Mouse (Mus musculus) urinary bladder, postnatal 4 days (tissue): Measurements from ENCODE around the gene Gpr83.
"Not testable (repeated sequence)": the region's sequence is repeated elsewhere in the genome, so short reads cannot be mapped to it uniquely, and the experiment has no call there.

Source experiments
- DNase-seq, 2 experiments: peaks; one replicate each; pipeline ENCODE4 v3.0.0; 2021 to 2022; ENCODE audit warnings: low spot score in 2 of 2

The Gpr83 gene

GRCm38 (mm10) chr9:14868326-14868725, 8.3 kb downstream of the Gpr83 start:
- no peak for DNase-seq

- DNase-seq, result no peak
These were observed 10.4 kb downstream of the Gpr83 start for GRCm38 (mm10) chr9:14870377-14870776.

DNA sequence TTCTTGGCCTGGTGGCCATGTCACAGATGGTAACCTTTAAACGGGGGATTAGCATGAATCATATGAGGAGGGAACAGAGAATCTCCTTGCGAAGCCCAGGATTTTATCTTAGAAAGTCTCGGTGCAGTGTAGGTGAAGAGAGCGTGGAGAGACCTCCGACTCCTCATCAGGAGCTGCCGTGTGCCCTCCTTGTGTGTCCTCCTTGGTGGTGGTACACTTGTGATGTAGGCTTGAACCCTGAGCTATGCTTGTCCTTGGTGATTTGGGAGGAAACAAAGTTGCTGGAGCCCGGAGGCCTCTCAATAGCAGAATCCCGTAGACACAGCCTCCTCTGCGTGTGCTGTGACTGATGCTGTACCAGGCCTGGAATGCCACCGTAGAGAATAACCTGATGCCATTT, 10.8 kb downstream of the Gpr83 start:
- DNase-seq, result no peak

DNA sequence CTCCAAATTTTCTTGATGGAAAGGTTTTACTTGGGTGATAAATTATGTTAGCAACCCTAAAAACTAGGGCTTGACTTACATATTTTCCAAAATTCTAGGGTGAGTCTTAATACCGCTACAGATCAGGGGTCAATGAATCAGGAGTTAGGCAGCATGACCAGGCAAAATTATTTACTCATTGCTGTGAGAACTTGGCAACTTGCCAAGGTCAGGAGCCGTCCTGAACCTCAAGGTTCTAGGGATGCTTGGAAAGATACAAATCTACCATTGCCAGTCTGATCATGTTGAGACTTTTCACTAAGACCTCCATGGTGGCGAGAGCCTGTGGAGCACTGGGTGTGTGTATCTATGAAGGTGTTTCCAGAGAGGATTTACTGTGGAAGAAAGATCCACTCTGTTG, 11.5 kb downstream of the Gpr83 start:
- DNase-seq, result no peak

GRCm38 (mm10) chr9:14872181-14872930, 12.3 kb downstream of the Gpr83 start:
- no peak for DNase-seq

DNA sequence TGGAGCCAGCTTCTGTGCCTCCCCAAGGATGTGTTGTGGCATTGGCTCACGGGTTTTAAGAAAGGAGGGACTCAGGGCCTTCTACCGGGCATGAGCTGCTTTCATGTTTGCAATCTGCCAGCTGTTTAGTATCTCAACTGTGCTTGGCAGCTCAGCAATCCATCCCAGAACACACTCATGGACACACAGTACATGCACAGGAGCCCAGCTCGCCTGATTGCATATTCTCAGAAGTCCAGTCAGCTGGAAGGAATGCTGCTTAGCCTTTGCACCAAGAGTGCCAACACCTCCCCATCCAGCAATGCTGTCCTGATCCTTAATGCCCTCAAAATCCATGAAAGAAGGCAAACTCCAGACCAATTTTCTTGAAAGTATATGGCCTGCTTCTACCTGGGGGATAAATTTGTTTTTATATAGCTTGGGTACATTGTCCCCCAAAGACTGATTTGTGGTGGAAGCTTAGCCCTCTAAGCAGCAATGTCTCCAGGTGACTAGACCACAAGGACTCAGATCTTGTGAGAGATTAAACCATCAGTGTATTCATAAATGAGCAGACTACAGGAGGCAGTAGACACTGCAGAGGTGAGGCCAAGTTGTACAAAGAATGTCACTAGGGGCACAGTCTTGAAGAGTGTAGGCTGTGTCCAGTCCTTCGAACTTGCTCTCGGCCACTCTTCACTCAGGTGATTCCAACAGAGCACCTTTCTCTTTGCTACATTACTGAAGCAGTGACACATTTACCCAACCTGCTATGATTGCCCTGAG, 15.9 kb downstream of the Gpr83 start:
- DNase-seq, result no peak

DNA sequence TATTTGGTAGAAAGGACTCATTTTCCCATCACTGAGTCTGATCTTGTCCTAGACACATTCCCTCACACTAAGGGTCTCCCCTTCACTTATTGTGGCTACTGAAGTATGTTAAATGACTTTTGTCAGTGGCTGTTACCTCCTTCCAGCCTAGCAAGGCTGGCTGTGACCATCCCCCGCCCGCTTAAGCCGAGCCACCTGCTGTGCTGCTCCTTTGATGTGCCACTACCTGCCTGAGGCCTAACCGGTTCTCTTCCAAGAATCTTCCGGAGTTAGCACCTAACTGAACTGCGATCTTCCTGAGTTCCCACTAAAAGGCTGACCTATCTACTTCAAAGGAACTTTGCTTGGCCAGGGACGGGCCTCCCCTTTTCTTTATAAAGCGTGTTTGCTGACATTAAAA, 16.6 kb downstream of the Gpr83 start:
- DNase-seq, result not testable (repeated sequence)

GRCm38 (mm10) chr9:14884641-14885040, 24.6 kb downstream of the Gpr83 start:
- no peak for DNase-seq

DNA sequence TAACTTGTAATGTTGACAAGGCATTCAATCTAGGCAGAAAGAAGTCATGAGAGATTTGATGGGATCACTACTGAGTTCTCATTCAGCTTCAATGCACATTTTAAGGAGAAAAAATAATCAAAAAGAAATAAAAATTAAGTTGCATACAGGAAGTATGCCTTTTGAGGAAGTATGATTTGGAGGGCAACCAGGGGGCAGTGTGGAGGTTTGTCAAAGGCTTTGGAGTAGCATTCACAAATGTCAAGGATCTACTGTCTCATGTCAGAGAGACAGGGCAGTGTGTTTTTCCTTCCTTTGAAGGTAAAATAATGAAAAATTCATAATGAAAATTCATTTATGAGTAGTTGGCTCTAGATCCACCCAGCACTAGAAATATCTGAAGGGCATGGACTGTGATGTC, 25.1 kb downstream of the Gpr83 start:
- DNase-seq, result no peak

GRCm38 (mm10) chr9:14885954-14886353, 25.9 kb downstream of the Gpr83 start:
- no peak for DNase-seq

DNA sequence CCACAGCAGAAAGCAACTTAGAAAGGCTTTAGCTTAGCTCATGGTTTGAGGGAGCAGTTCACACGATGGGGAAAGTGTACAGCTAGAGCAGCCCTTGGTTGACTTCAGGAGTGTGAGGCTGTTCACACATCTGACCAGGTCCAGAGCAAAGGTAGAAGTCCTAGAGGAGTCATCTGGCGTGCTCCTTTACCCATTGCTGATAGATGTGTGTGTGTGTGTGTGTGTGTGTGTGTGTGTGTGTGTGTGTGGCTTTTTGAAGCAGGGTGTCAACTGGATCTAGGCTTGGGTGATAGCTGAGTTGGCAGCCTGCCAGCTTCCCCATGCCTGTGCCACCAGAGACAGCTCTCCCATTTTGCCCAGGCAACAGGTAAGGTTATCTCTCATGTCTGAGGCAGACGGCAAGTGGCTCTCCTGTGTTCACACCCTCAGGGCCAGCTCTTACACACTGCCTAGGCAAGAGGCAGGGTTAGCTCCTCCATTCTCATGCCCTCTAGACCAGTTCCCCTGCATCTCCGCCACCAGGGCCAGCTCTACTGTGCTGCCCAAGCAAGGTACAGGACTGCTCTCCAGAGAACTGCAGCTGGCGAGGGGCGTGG, 27.9 kb downstream of the Gpr83 start:
- no peak for DNase-seq

- no peak for DNase-seq
These were observed 28.7 kb downstream of the Gpr83 start for GRCm38 (mm10) chr9:14888671-14889070.

DNA sequence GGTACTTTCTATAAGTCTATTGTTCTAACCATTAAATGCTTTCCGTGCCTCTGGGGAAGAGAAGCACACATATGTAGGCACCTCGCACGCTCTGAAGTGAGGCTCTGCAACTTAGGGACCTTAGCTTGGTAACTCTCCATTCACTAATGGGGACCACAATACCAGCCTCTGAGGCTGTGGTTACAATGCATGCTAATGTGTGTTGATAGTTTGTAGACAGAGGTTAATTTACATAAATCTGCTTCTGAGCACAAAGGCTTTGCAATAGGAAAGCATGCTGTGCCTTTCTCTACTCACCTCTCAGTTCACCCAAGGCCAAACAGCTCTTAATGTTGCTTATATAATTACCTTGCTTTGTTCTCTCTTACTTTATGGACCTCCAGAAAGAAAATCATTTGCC, 30.7 kb downstream of the Gpr83 start:
- no peak for DNase-seq

- no peak for DNase-seq
These were observed 31.9 kb downstream of the Gpr83 start for GRCm38 (mm10) chr9:14891891-14892290.

DNA sequence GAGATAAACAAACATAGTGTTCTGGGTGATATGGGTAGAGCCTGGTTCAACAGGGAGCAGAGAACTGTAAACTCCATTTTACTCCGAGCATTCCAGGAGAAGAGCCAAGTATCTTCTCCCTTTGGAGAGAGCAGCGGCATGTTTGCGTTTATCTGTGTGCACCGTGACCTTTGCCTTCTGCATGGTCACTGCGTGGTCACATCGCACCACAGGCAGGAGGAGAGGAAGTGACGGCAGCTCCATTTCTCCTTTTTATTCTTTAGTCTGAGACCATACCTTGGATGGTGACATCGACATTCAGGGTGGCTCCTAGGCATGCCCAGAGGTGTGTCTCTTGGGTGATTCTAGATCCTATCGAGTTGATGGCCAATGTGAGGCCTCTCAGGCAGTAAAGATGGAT, 33.4 kb downstream of the Gpr83 start:
- no peak for DNase-seq

- no peak for DNase-seq
These were observed 34.6 kb downstream of the Gpr83 start for GRCm38 (mm10) chr9:14894628-14895027.

- no peak for DNase-seq
These were observed 35.3 kb downstream of the Gpr83 start for GRCm38 (mm10) chr9:14895237-14895835.

DNA sequence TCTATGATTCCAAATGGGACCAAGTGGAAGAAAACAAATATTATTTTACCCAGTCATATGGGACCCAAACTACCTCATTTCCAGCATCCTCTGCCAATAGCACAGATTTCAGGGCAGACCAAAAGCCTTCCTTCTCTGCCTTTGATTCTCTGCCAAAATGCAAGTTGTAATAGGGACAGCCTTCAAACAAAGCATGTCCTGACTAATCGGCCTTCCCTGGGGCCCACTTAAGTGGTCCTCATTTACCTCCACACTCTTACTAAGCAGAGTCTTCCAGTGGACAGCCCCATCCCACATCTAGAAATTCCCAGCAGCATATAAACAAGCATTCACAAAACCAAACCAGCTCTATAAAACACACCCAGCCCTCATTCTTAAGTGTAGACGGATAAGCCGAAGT, 37.1 kb downstream of the Gpr83 start:
- no peak for DNase-seq

GRCm38 (mm10) chr9:14901757-14902156, 41.7 kb downstream of the Gpr83 start:
- DNase-seq, result no peak

DNA sequence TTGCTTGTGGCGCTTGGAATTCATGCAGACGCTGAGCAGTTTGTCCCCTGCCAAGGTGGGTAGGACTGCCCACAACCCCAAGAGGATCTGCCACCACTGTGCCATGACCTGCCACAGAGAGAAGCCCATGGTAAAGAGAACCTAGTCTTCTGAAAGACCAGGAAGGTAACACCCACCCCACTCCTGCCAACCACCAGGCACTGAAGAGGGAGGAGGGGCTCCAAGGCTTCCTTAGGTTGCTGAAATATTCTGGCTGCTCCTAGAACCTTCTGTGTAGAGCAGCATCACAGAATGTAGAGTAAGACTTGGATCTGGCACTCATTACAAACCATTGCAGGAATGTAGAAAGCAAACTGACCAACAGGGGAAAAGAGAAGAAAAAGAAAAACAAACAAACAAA, 42.4 kb downstream of the Gpr83 start:
- no peak for DNase-seq

DNA sequence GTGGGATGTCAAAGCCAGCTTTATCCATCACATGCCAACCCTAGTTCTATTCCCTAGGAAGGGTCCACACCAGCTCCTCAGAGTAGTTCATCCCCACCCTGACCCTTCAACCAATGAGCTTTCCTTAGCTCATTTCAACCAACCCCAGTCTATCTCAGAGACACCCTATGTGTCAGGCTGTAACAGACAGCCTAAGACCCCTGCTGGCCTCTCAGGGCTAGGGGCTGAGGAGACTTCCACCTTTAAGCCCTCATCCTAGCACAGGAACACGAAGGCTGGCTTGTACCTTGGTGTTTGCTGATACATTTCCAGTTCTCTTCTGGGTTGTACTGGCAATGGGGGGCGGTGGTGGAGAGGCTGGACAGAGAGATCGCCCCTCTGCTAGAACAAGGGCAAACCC, 43.0 kb downstream of the Gpr83 start:
- DNase-seq, result no peak

DNA sequence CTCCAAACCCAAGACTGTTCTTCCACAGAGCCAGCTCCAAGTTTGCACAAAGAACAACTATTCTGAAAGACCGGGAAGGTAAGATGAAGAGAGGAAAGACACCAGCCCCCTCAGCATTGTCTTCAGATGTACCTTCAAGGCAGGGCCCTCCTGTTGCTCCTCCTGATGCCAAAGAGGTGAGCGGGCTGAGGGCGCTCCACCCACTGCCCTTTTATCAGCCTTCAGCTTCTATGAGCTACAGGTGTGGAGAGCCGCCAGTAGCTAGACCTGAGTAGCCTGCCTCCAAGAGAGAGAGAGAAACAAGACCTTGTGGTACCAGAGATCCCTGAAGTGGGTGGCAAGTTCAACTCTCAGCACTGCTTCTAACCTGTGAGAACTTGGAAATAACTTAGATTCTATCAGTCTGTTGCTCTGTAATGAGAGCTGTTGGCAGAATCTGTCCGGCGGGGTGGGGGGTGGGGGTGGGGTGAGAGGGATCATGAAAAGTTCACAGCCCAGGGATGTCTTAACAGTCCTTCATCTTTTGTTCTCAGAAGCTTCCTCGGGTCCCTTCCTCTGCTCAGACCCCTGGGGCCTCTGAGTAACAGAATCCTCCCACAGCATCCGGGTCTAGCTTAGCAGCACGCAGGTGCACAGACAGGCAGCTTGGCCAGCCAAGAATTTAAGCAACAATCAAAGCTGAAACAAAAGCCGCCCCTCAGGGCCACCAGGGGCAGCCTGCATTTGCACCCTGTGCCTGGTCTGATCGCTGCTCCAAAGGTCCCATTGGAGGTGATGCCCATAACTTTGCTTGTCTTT, 43.8 kb downstream of the Gpr83 start, which contains the start of gene Izumo1r:
Gene Izumo1r (minus strand): TSS at position 369 of the 798 bp plus-strand sequence.
- no peak for DNase-seq
